Mouse (Mus musculus) heart, adult 2 months (tissue): ENCODE results near the gene Mustn1.

Experiments
- CTCF ChIP-seq: fragments of 200-600 bp; IDR thresholded peaks from 2 replicates; pipeline ENCODE4 v1.8.1; 2022; ENCODE audit warnings: antibody characterized with exemption, mild to moderate bottlenecking, moderate library complexity
- EP300 ChIP-seq: fragments of 200-500 bp; IDR thresholded peaks from 2 replicates; pipeline ENCODE4 v1.6.1; 2011; ENCODE audit warnings: low read depth, low read length, control low read depth; ENCODE audit not compliant: insufficient read depth
- POLR2A ChIP-seq: fragments of 200-500 bp; IDR thresholded peaks from 2 replicates; pipeline ENCODE4 v1.6.1; 2011; ENCODE audit warnings: mild to moderate bottlenecking, low read depth, low read length, control low read depth; ENCODE audit not compliant: insufficient read depth

DNA sequence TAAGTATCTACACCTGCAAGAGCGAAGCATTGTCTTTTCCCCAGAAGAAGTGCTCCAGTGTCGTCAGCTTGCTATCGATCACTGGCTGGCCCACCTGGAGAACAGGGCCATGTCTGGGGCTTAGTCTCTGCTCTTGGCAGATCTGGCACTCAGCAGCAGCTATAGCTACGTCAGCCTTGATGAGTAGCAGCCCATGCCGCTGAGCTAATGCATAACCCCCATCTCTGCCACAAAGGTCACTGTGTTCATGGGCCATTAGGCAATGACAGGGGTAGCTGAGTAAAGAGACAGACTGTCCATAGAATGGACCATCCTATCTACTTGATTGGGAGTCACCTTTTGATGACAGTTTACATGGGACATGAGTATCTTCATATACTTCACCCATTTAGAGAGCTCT lies 28.5 kb upstream of the Mustn1 start:
- TF ChIP-seq POLR2A (no peak), CTCF (no peak), EP300 (no peak)
